Mouse (Mus musculus) brain, embryonic 14.5 days (tissue): ENCODE data around the gene Rbl1.

Experiments used
- CTCF ChIP-seq: fragments of 200-500 bp; IDR thresholded peaks from 2 replicates; pipeline ENCODE4 v1.5.1; 2012; ENCODE audit warnings: inconsistent platforms, mild to moderate bottlenecking, moderate library complexity, borderline replicate concordance; ENCODE audit not compliant: insufficient read depth, insufficient read length; ENCODE audit errors: extremely low read depth
- POLR2A ChIP-seq: fragments of 200-500 bp; IDR thresholded peaks from 2 replicates; pipeline ENCODE4 v1.6.1; 2012; ENCODE audit warnings: mild to moderate bottlenecking, inconsistent platforms, borderline replicate concordance; ENCODE audit not compliant: poor library complexity, insufficient read depth, insufficient read length, severe bottlenecking; ENCODE audit errors: extremely low read depth

DNA sequence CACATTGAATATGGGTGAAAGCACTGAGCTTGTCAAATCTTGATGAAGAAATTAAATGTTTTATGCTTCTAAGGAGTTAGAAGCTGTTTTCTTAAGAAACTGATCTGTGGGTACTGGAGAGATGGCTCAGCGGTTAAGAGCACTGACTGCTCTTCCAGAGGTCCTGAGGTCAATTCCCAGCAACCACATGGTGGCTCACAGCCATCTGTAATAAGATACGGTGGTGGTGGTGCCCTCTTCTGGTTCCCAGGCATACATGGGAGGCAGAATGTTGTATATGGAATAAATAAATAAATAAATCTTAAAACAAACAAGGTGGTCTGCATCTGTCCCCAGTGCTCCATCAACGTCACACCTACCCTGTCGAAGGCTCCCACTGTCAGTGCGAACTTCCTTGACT, 29.9 kb downstream of the Rbl1 start:
- TF ChIP-seq CTCF (no peak), POLR2A (no peak)
